Mouse (Mus musculus) neural tube, embryonic 11.5 days (tissue): Measurements from ENCODE around the gene Hoxd10. TPM values are rescaled to one million over a fixed set of nuclear protein-coding genes. Genes with fewer than 3 reads are reported as not detected.

Source experiments
- ATAC-seq: fragments of 200-750 bp; cut with Nextera tagmentation; 2 replicates; pipeline ENCODE4 v1.8.0; 2017; ENCODE audit warnings: moderate number of reproducible peaks, mild to moderate bottlenecking, moderate TSS enrichment, moderate library complexity; ENCODE audit not compliant: insufficient read depth, low FRiP score, low TSS enrichment
- DNase-seq: peaks from one replicate; pipeline ENCODE4 v3.0.0-alpha.2; 2015; ENCODE audit warnings: low spot score
- H3K27ac ChIP-seq: fragments of 300-500 bp; sonication (generic); 2 replicates; pipeline ENCODE4 v1.5.1; 2014; ENCODE audit warnings: low read depth, mild to moderate bottlenecking, low read length
- H3K27me3 ChIP-seq: fragments of 300-500 bp; sonication (generic); 2 replicates; pipeline ENCODE4 v1.6.1; 2014; ENCODE audit warnings: mild to moderate bottlenecking, low read length, mixed read lengths; ENCODE audit not compliant: control insufficient read depth, insufficient read depth
- H3K36me3 ChIP-seq: fragments of 300-500 bp; sonication (generic); 2 replicates; pipeline ENCODE4 v1.6.1; 2014; ENCODE audit warnings: mild to moderate bottlenecking, low read length, moderate library complexity, mixed read lengths; ENCODE audit not compliant: control insufficient read depth, insufficient read depth
- H3K4me1 ChIP-seq: fragments of 300-500 bp; sonication (generic); 2 replicates; pipeline ENCODE4 v1.6.1; 2014; ENCODE audit warnings: low read length, mixed read lengths; ENCODE audit not compliant: control insufficient read depth, insufficient read depth
- H3K4me2 ChIP-seq: fragments of 300-500 bp; sonication (generic); 2 replicates; pipeline ENCODE4 v1.6.1; 2014; ENCODE audit warnings: low read depth, mild to moderate bottlenecking, moderate library complexity
- H3K4me3 ChIP-seq: fragments of 300-500 bp; sonication (generic); 2 replicates; pipeline ENCODE4 v1.5.1; 2014; ENCODE audit warnings: low read depth, low read length
- H3K9ac ChIP-seq: fragments of 300-500 bp; sonication (generic); 2 replicates; pipeline ENCODE4 v1.6.1; 2014; ENCODE audit warnings: mild to moderate bottlenecking, low read length
- H3K9me3 ChIP-seq: fragments of 300-500 bp; sonication (generic); 2 replicates; pipeline ENCODE4 v1.6.1; 2016; ENCODE audit warnings: low read length; ENCODE audit not compliant: control insufficient read depth
- WGBS: fragments of 180-500 bp; shearing (Covaris S2); extraction: QIAGEN DNeasy Blood & Tissue Kit; methylation state at CpG from one replicate; pipeline ENCODE4 v1.1.7; 2014; 5-methylcytosine and 5-hydroxymethylcytosine counted together
- polyA plus RNA-seq: library from polyadenylated mRNA; unstranded; fragments of >200 nt; fragmentation: Nextera tagmentation; extraction: Ambion mirVana; gene quantifications from 2 replicates; pipeline ENCODE4 v1.2.1, GENCODE M21; 2014

Gene Hoxd10
- polyA plus RNA-seq, 1 experiment from 2014 or later: 29.3 TPM

GRCm38 (mm10) chr2:74677106-74677505, 14.6 kb upstream of the Hoxd10 start:
- WGBS: 5% methylated on average over 2 of the region's 2 CpGs

GRCm38 (mm10) chr2:74678891-74679595, 12.7 kb upstream of the Hoxd10 start, which contains the start of gene Hoxd11:
Hoxd11 (plus strand) TSS chr2:74679557.
- ATAC-seq: no peak
- 0 out of 2 replicates have a peak, but pooled peaks cover 2% of the 10 kb centered on the region for H3K4me1 ChIP-seq
- H3K9ac ChIP-seq: no peak within 1 kb of the TSS; the same call in none of the 2 replicates
- H3K9me3 ChIP-seq: no peaks in the 10 kb centered on the region
- H3K36me3 ChIP-seq: no peaks in the 10 kb centered on the region
- H3K27ac ChIP-seq: no peak within 1 kb of the TSS; the same call in 1 of the 2 replicates
- peak within 1 kb of the TSS; percentile 41 for H3K4me3 ChIP-seq
- peak; percentile 40 for DNase-seq
- WGBS: 1% methylated on average over 15 of the region's 15 CpGs
- peak within 1 kb of the TSS; percentile 15 for H3K4me2 ChIP-seq
- peaks cover 100% of the 10 kb centered on the region for H3K27me3 ChIP-seq

More at GRCm38 (mm10) chr2:74677106-74677505, 14.6 kb upstream of the Hoxd10 start:
- H3K36me3 ChIP-seq: no peaks in the 10 kb centered on the region
- peaks cover 100% of the 10 kb centered on the region for H3K27me3 ChIP-seq
- DNase-seq: peak; percentile 24
- no peak overlapping the region for H3K9ac ChIP-seq
- no peaks in the 10 kb centered on the region for H3K9me3 ChIP-seq
- H3K4me3 ChIP-seq: no peak overlapping the region
- no peak overlapping the region for H3K4me2 ChIP-seq
- no peak overlapping the region for H3K27ac ChIP-seq
- ATAC-seq: no peak
- 0 out of 2 replicates have a peak, but pooled peaks cover 6% of the 10 kb centered on the region for H3K4me1 ChIP-seq

- Histone ChIP-seq H3K4me3 (peak overlapping the region; percentile 41), H3K4me2 (peak overlapping the region; percentile 15; the same call in 1 of the 2 replicates), H3K9ac (no peak overlapping the region; the same call in 1 of the 2 replicates), H3K27me3 (peaks cover 100% of the 10 kb centered on the region), H3K36me3 (no peaks in the 10 kb centered on the region), H3K4me1 (0 out of 2 replicates have a peak, but pooled peaks cover 2% of the 10 kb centered on the region), H3K27ac (no peak overlapping the region; the same call in 1 of the 2 replicates), H3K9me3 (no peaks in the 10 kb centered on the region)
- ATAC-seq: no peak
- WGBS: under 1% methylated on average over 26 of the region's 26 CpGs
- DNase-seq: peak; percentile 43
Measured at GRCm38 (mm10) chr2:74679596-74679971, 12.1 kb upstream of the Hoxd10 start.

- peaks cover 100% of the 10 kb centered on the region for H3K27me3 ChIP-seq
- no peak for ATAC-seq
- no peak overlapping the region; the same call in 1 of the 2 replicates for H3K9ac ChIP-seq
- H3K9me3 ChIP-seq: no peaks in the 10 kb centered on the region
- H3K27ac ChIP-seq: no peak overlapping the region; the same call in 1 of the 2 replicates
- 0 out of 2 replicates have a peak, but pooled peaks cover 2% of the 10 kb centered on the region for H3K4me1 ChIP-seq
- H3K36me3 ChIP-seq: no peaks in the 10 kb centered on the region
- peak overlapping the region; percentile 15 for H3K4me2 ChIP-seq
- peak overlapping the region; percentile 41 for H3K4me3 ChIP-seq
- no peak for DNase-seq
- under 1% methylated on average over 22 of the region's 23 CpGs for WGBS
Measured at GRCm38 (mm10) chr2:74679980-74680379, 11.7 kb upstream of the Hoxd10 start.

GRCm38 (mm10) chr2:74680561-74681398, 10.9 kb upstream of the Hoxd10 start:
- DNase-seq: peak; percentile 29
- Histone ChIP-seq H3K4me3 (peak overlapping the region; percentile 41), H3K9ac (peak overlapping the region; percentile 46), H3K4me1 (no peaks in the 10 kb centered on the region), H3K4me2 (peak overlapping the region; percentile 15), H3K9me3 (no peaks in the 10 kb centered on the region), H3K36me3 (no peaks in the 10 kb centered on the region), H3K27ac (no peak overlapping the region), H3K27me3 (peaks cover 100% of the 10 kb centered on the region)
- 2% methylated on average over 21 of the region's 21 CpGs for WGBS
- no peak for ATAC-seq

GRCm38 (mm10) chr2:74681594-74682531, 9.9 kb upstream of the Hoxd10 start:
- H3K9ac ChIP-seq: peak overlapping the region; percentile 70
- ATAC-seq (peak; percentile 28; the same call in 1 of the 2 replicates), DNase-seq (peak; percentile 58)
- under 1% methylated on average over 73 of the region's 78 CpGs for WGBS
- 0 out of 2 replicates have a peak overlapping the region, but pooled peaks have one; percentile 39 for H3K27ac ChIP-seq
- H3K27me3 ChIP-seq: peaks cover 98% of the 10 kb centered on the region
- peak overlapping the region; percentile 32 for H3K4me2 ChIP-seq
- H3K36me3 ChIP-seq: no peaks in the 10 kb centered on the region
- H3K9me3 ChIP-seq: no peaks in the 10 kb centered on the region
- peak overlapping the region; percentile 41 for H3K4me3 ChIP-seq
- no peaks in the 10 kb centered on the region for H3K4me1 ChIP-seq

GRCm38 (mm10) chr2:74682796-74683195, 8.9 kb upstream of the Hoxd10 start:
- DNase-seq (peak; percentile 29), ATAC-seq (no peak)
- H3K4me3 ChIP-seq: peak overlapping the region; percentile 41
- H3K4me2 ChIP-seq: peak overlapping the region; percentile 32
- H3K36me3 ChIP-seq: no peaks in the 10 kb centered on the region
- 0 out of 2 replicates have a peak overlapping the region, but pooled peaks have one; percentile 39 for H3K27ac ChIP-seq
- H3K9me3 ChIP-seq: no peaks in the 10 kb centered on the region
- WGBS: under 1% methylated on average over 29 of the region's 51 CpGs
- peaks cover 98% of the 10 kb centered on the region for H3K27me3 ChIP-seq
- H3K4me1 ChIP-seq: no peaks in the 10 kb centered on the region
- peak overlapping the region; percentile 70 for H3K9ac ChIP-seq
